Mouse (Mus musculus) cerebellum, adult 2 months (tissue): ENCODE measurements around the gene Wwox.

Experiments
- CTCF ChIP-seq: fragments of 200-500 bp; IDR thresholded peaks from 2 replicates; pipeline ENCODE4 v1.5.1; 2011; ENCODE audit warnings: low read depth, mild to moderate bottlenecking, control low read depth, low read length, moderate library complexity, borderline replicate concordance; ENCODE audit not compliant: insufficient read depth
- POLR2A ChIP-seq: fragments of 200-500 bp; IDR thresholded peaks from 2 replicates; pipeline ENCODE4 v1.6.1; 2011; ENCODE audit warnings: low read length, control low read depth, borderline replicate concordance; ENCODE audit not compliant: insufficient read depth

- TF ChIP-seq CTCF, result no peak
- TF ChIP-seq POLR2A, result no peak
Observed at GRCm38 (mm10) chr8:114681136-114681535, 241.7 kb downstream of the Wwox start.
